Mouse (Mus musculus): Measurements from ENCODE around the gene Ankrd37. TPM values are rescaled to one million over a fixed set of nuclear protein-coding genes. Genes with fewer than 3 reads are reported as not detected.
A peak's percentile ranks its signal among the peaks of the same experiment; 100 is the strongest.

Ankrd37 gene
- polyA plus RNA-seq, 1 experiment: 4.8 TPM

DNA sequence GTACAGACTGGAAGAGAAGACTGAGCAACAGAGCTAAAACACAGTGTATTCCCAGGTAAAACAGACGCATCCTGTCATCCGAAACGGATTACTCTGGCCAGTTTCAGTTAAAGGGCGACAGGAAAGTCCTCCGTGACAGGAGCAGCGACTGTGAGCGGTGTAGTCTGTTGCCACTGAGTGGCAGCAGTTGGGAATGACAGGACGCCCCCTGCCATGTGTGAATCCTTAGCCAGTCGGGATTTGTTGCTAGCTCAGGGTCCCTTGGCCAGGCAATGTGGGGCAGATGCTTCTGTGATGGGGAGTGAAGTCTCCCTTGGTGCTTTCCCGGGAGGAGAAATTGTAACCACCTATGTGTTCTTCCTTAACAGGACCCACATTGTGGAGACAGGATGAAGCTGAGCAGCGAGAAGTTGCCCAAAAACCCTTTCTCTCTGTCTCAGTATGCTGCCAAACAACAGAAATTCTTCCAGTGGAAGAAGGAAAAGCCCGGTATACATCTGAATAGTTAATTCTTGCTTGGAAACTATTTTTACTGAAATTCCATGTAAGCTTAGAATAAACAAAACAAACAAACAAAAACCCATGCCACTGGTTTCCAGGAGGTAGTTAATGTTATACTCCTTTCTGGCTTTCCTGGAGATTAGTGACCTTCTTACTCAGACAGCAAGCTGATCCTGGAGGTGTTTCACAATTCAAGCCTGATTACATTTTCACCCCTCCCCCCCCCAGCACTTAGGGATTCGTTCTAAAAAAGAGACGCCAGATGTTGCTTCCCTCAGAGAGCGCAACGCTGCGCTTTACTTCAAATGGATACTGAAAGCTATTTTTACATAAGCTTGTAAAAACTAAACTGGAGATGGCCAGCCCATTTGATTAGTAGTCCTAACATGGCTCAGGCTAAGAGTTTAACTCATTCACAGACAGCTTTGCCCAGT, 5.5 kb upstream of the Ankrd37 start:
- Histone ChIP-seq H3K36me3 (ENCODE audit: control insufficient read depth, insufficient read depth, low read length) (no peaks in the 10 kb centered on the region), H3K4me3 (ENCODE audit: low read depth, low read length) (no peak overlapping the region), H3K27ac (ENCODE audit: insufficient read depth, low read depth, low read length) (no peak overlapping the region), H3K4me1 (ENCODE audit: control insufficient read depth, insufficient read depth, insufficient read length, low read length) (peaks cover 4% of the 10 kb centered on the region; the same call in 1 of the 2 replicates), H3K27me3 (ENCODE audit: control insufficient read depth, insufficient read depth, low read length) (no peaks in the 10 kb centered on the region)
- 21% methylated on average over 17 of the region's 17 CpGs for WGBS
- TF ChIP-seq CTCF (IDR thresholded peaks at IDR 0.05; ENCODE audit: extremely low read depth, insufficient read length, insufficient replicate concordance, low read depth, low read length): no peak
- no peak for TF ChIP-seq POLR2A (IDR thresholded peaks at IDR 0.05; ENCODE audit: low read depth, low read length)

DNA sequence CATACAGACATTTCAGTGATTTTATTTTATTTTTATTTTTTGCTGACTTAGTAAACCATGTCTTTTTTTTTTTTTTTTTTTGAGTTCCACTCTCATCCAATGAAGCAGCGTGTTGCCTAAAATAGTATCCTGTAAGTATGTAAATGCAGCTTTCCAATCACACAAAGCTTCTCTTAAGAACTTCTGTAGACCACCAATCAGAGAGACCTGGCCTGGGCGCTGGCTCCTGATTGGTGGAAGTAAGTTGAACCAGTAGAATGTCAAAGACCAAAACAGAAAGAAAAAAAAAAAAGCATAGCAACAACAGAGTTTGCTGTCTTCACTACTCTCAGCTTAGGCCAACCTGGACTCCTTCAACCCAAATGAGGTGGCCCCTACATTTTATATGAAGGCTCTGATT, 4.8 kb upstream of the Ankrd37 start:
- no peaks in the 10 kb centered on the region for H3K27me3 ChIP-seq (ENCODE audit: control insufficient read depth, insufficient read depth, low read length)
- H3K4me1 ChIP-seq (ENCODE audit: control insufficient read depth, insufficient read depth, insufficient read length, low read length): peaks cover 6% of the 10 kb centered on the region; the same call in 1 of the 2 replicates
- TF ChIP-seq POLR2A (IDR thresholded peaks at IDR 0.05; ENCODE audit: low read depth, low read length): no peak
- no peak for TF ChIP-seq CTCF (IDR thresholded peaks at IDR 0.05; ENCODE audit: extremely low read depth, insufficient read length, insufficient replicate concordance, low read depth, low read length)
- no peak overlapping the region for H3K27ac ChIP-seq (ENCODE audit: insufficient read depth, low read depth, low read length)
- no peaks in the 10 kb centered on the region for H3K36me3 ChIP-seq (ENCODE audit: control insufficient read depth, insufficient read depth, low read length)
- H3K4me3 ChIP-seq (ENCODE audit: low read depth, low read length): no peak overlapping the region
- 84% methylated on average over 2 of the region's 2 CpGs for WGBS

DNA sequence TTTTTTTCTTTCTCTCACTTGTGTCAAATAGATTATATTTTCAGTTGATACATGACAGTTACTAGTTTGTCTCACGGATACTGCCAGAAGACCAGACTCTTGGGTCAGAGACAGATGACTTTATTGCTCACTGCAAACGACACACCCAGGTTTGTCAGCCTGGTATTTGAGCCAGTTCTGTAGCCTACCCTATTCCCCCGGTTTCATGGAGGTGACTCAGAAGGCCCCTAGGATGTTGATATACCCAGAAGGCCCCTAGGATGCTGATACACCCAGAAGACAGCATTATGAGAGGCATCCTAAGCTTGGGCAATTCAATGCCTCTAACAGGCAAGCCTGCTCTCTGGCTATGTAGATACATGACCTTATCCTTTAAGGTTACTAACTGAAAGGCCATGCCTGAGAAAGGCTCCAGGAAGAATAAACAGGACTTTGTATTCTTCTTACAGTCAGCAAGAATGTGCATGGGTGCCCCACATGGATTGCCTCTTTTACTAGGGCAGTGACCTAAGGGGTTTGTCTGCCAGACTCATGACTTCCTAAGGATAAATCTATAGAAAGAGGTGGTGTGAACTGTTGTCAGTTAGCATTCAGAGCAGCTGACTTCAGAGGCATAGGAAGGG, 1.7 kb upstream of the Ankrd37 start:
- no peak for TF ChIP-seq CTCF (IDR thresholded peaks at IDR 0.05; ENCODE audit: extremely low read depth, insufficient read length, insufficient replicate concordance, low read depth, low read length)
- TF ChIP-seq POLR2A (IDR thresholded peaks at IDR 0.05; ENCODE audit: low read depth, low read length): no peak
- Histone ChIP-seq H3K4me3 (ENCODE audit: low read depth, low read length) (no peak overlapping the region), H3K36me3 (ENCODE audit: control insufficient read depth, insufficient read depth, low read length) (no peaks in the 10 kb centered on the region), H3K4me1 (ENCODE audit: control insufficient read depth, insufficient read depth, insufficient read length, low read length) (peaks cover 8% of the 10 kb centered on the region; the same call in 1 of the 2 replicates), H3K27me3 (ENCODE audit: control insufficient read depth, insufficient read depth, low read length) (no peaks in the 10 kb centered on the region), H3K27ac (ENCODE audit: insufficient read depth, low read depth, low read length) (peak overlapping the region; percentile 54)
- whole genome bisulfite sequencing: 21% methylated on average over 3 of the region's 3 CpGs

DNA sequence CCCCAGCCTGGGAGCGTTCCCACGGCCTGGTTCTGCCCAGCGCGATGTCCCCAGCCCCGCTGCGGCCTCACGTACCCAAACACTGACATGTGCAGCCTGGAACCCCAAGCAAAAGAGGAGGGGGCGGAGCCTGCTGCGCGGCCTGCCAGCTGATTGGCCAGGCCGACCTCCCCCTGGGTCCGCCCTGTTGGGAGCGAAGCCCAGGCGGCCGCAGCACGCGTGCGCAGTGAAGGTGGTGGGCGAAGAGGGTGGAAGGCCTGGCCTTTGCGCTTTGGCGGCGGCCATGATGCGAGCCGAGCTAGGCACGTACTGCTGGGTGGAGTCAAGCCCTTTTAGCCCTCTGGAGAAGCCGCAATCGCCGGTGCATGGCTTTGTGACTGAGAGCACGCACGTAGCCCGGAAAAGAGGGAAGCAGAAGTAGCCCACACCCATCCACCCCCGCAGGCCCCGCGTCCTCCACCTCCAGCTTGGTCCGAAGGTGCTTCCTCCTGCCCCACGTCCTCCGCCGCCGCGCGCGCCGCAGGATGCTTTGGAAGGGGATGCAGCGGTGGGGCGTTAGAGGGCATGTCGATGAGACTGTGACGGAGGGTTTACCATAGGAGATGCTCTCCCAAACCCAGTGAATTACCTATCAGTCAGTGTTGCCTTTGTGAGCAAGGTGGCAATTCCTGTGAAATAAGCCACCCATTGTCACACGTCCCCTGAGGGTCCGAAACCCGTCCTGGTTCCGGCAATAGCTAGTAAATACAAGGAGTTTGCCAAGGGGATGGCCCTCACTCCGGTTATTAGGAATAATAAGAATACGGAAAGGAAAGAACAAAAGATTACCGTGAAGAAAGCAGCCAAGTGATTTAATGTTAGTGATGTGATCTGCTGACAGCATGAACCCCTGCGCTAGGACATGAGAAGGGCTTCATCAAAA, 5.5 kb downstream of the Ankrd37 start:
- 3% methylated on average over 55 of the region's 55 CpGs for WGBS
- H3K27me3 ChIP-seq (ENCODE audit: control insufficient read depth, insufficient read depth, low read length): no peaks in the 10 kb centered on the region
- H3K27ac ChIP-seq (ENCODE audit: insufficient read depth, low read depth, low read length): peak overlapping the region; percentile 84
- TF ChIP-seq POLR2A (IDR thresholded peaks at IDR 0.05; ENCODE audit: low read depth, low read length): peak; percentile 90
- TF ChIP-seq CTCF (IDR thresholded peaks at IDR 0.05; ENCODE audit: extremely low read depth, insufficient read length, insufficient replicate concordance, low read depth, low read length): no peak
- H3K4me3 ChIP-seq (ENCODE audit: low read depth, low read length): peak overlapping the region; percentile 76
- peaks cover 2% of the 10 kb centered on the region; the same call in 1 of the 2 replicates for H3K4me1 ChIP-seq (ENCODE audit: control insufficient read depth, insufficient read depth, insufficient read length, low read length)
- H3K36me3 ChIP-seq (ENCODE audit: control insufficient read depth, insufficient read depth, low read length): peaks cover 15% of the 10 kb centered on the region

DNA sequence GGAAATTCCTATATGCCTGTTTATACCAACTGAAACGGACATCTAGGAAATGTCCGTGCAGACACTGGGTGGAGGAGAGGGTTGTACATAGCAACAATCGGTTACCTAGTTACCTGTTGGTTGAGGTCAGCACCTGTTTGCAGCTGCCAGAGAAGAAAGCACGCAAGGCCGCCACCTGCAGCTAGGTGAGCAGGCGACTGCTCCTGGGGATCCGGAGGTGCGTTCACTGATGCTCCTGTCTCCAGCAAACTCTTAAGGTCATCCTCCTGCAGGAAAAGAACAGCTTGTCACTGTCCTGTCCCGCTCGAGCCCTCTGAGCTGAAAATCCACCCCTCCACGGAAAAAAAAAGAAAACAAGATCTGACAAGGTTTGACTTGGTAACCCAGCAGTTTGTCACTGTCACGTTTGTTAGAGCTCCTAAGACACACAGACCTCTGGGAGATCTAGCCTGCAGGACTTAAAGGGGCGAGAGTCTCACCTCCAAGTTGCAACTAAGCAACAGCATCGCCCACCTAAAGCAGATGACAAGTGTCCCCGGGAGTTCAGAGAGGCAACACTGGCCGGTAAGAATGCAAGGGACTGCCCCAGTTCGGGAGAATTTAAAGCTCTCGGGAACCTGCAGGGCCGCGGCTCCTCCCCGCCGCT, 6.2 kb downstream of the Ankrd37 start, which contains the start of gene Lrp2bp:
Gene Lrp2bp, plus strand, starts transcription at position 166 of the 646 bp plus-strand sequence.
- Histone ChIP-seq H3K4me3 (ENCODE audit: low read depth, low read length) (peak within 1 kb of the TSS; percentile 76), H3K27me3 (ENCODE audit: control insufficient read depth, insufficient read depth, low read length) (no peaks in the 10 kb centered on the region), H3K27ac (ENCODE audit: insufficient read depth, low read depth, low read length) (peak within 1 kb of the TSS; percentile 84), H3K36me3 (ENCODE audit: control insufficient read depth, insufficient read depth, low read length) (peaks cover 15% of the 10 kb centered on the region), H3K4me1 (ENCODE audit: control insufficient read depth, insufficient read depth, insufficient read length, low read length) (peaks cover 2% of the 10 kb centered on the region; the same call in 1 of the 2 replicates)
- 4% methylated on average over 22 of the region's 22 CpGs for WGBS
- TF ChIP-seq POLR2A (IDR thresholded peaks at IDR 0.05; ENCODE audit: low read depth, low read length) (no peak), CTCF (IDR thresholded peaks at IDR 0.05; ENCODE audit: extremely low read depth, insufficient read length, insufficient replicate concordance, low read depth, low read length) (peak; percentile 40; the same call in 1 of the 2 replicates)

DNA sequence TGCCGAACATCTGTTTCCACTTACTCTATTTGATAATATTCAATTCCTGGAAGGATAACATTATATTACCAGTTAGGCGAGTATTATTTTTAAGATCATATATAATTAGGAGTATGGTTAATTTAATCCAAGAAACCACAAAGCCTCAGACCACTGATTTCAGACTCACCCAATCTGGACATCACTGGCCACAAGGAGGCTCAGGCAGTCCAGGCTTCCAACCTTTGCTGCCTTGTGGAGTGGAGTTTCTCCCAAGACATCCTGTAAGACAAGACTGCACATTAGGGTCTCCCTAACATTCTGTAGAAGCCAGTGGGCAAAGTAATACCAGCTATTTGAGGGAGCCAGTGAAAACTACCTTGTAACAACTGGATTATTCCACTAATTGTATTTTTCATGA, 7.3 kb downstream of the Ankrd37 start:
- Histone ChIP-seq H3K27me3 (ENCODE audit: control insufficient read depth, insufficient read depth, low read length) (no peaks in the 10 kb centered on the region), H3K36me3 (ENCODE audit: control insufficient read depth, insufficient read depth, low read length) (peaks cover 19% of the 10 kb centered on the region), H3K27ac (ENCODE audit: insufficient read depth, low read depth, low read length) (no peak overlapping the region), H3K4me3 (ENCODE audit: low read depth, low read length) (no peak overlapping the region), H3K4me1 (ENCODE audit: control insufficient read depth, insufficient read depth, insufficient read length, low read length) (peaks cover 2% of the 10 kb centered on the region; the same call in 1 of the 2 replicates)
- 81% methylated on average over 2 of the region's 2 CpGs for WGBS
- TF ChIP-seq CTCF (IDR thresholded peaks at IDR 0.05; ENCODE audit: extremely low read depth, insufficient read length, insufficient replicate concordance, low read depth, low read length) (no peak), POLR2A (IDR thresholded peaks at IDR 0.05; ENCODE audit: low read depth, low read length) (no peak)
